Mouse (Mus musculus) intestine, embryonic 14.5 days (tissue): ENCODE results near the gene Pcdh8. TPM values are rescaled to one million over a fixed set of nuclear protein-coding genes. Genes with fewer than 3 reads are reported as not detected.

Source experiments
- ATAC-seq: fragments of 200-750 bp; cut with Nextera tagmentation; replicated peaks from 2 replicates; pipeline ENCODE4 v1.8.0; 2017; ENCODE audit warnings: low read depth, moderate number of reproducible peaks, moderate TSS enrichment, moderate library complexity; ENCODE audit not compliant: low FRiP score, low TSS enrichment
- DNase-seq: peaks from one replicate; pipeline ENCODE4 v3.0.0-alpha.2; 2018; ENCODE audit warnings: low spot score
- H3K27ac ChIP-seq: fragments of 300-500 bp; sonication (generic); 2 replicates; pipeline ENCODE4 v1.5.1; 2014; ENCODE audit warnings: low read depth, mild to moderate bottlenecking, control low read depth
- H3K27me3 ChIP-seq: fragments of 300-500 bp; sonication (generic); replicated peaks from 2 replicates; pipeline ENCODE4 v1.6.1; 2014; ENCODE audit warnings: low read length, control low read depth; ENCODE audit not compliant: control insufficient read depth, insufficient read depth
- H3K36me3 ChIP-seq: fragments of 300-500 bp; sonication (generic); 2 replicates; pipeline ENCODE4 v1.6.1; 2014; ENCODE audit warnings: low read length, control low read depth; ENCODE audit not compliant: control insufficient read depth, insufficient read depth
- H3K4me1 ChIP-seq: fragments of 300-500 bp; sonication (generic); replicated peaks from 2 replicates; pipeline ENCODE4 v1.6.1; 2014; ENCODE audit warnings: low read length, control low read depth, mixed read lengths; ENCODE audit not compliant: control insufficient read depth, insufficient read depth
- H3K4me2 ChIP-seq: fragments of 300-500 bp; sonication (generic); 2 replicates; pipeline ENCODE4 v1.6.1; 2014; ENCODE audit warnings: low read length
- H3K4me3 ChIP-seq: fragments of 300-500 bp; sonication (generic); 2 replicates; pipeline ENCODE4 v1.5.1; 2014; ENCODE audit warnings: low read depth, low read length, control low read depth, mixed read lengths
- H3K9ac ChIP-seq: fragments of 300-500 bp; sonication (generic); 2 replicates; pipeline ENCODE4 v1.6.1; 2014; ENCODE audit warnings: mild to moderate bottlenecking, low read length
- H3K9me3 ChIP-seq: fragments of 300-500 bp; sonication (generic); 2 replicates; pipeline ENCODE4 v1.6.1; 2016; ENCODE audit warnings: low read length, control low read depth; ENCODE audit not compliant: control insufficient read depth
- WGBS: fragments of 180-500 bp; shearing (Covaris S2); extraction: QIAGEN DNeasy Blood & Tissue Kit; methylation state at CpG from one replicate; pipeline ENCODE4 v1.1.7; 2014; 5-methylcytosine and 5-hydroxymethylcytosine counted together
- polyA plus RNA-seq: library from polyadenylated mRNA; unstranded; fragments of >200 nt; fragmentation: Nextera tagmentation; extraction: Ambion mirVana; gene quantifications from 2 replicates; pipeline ENCODE4 v1.2.1, GENCODE M21; 2014

Pcdh8 gene
- polyA plus RNA-seq: 0.19 and 0.31 TPM in 2 replicates

DNA sequence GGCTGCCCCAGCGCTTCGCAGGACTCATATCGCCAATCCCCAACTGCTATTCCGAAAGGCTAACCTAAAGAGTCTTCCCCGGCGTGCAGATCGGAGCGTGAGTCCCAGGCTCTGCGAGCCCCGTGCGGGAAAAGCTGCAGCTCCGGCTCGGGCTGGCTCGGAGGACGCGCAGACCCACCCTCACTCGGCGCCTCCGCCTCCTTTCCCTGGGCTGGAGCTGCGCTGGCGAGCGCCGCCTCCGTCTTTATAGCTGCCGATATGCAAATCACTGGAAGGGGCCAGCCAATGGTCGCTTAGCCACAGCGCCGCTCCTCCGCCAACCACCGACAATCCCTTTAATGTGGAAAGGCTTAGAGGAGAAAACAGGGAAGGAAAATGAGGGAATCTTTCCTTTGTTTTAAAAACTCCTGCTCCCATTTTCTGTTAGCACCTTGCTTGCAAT lies at the start of gene Pcdh8:
Gene Pcdh8 (minus strand): TSS at position 219 of the 442 bp plus-strand sequence.
- Histone ChIP-seq H3K9me3 (no peaks in the 10 kb centered on the region), H3K4me1 (peaks cover 8% of the 10 kb centered on the region; the same call in 1 of the 2 replicates), H3K27ac (no peak within 1 kb of the TSS), H3K36me3 (no peaks in the 10 kb centered on the region), H3K4me2 (peak within 1 kb of the TSS; percentile 78), H3K27me3 (peaks cover 95% of the 10 kb centered on the region), H3K9ac (0 out of 2 replicates have a peak within 1 kb of the TSS, but pooled peaks have one; percentile 10), H3K4me3 (peak within 1 kb of the TSS; percentile 38)
- peak; percentile 94 for ATAC-seq
- DNase-seq: peak; percentile 87
- WGBS: under 1% methylated on average over 30 of the region's 30 CpGs

DNA sequence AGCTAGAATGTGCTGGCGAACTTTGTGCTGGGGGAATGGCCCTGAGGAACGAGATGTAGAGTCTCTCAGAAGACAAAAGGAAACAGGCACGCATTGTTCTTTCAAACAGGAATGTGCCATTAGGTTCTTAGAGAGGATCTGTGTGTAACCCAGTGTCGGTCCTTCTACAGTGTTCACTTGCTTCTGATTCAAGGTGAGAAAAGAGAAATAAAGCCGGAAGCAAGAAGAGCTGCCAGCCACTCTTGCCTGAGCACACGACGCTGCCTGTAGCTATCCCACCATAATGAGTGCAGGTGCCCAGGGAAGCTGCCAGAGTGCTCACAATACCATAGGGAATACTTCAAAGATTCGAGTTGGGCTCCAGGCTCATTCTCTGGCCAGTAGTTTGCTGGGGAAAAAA lies 43.6 kb upstream of the Pcdh8 start:
- Histone ChIP-seq H3K4me3 (no peak overlapping the region), H3K9ac (no peak overlapping the region), H3K27ac (no peak overlapping the region), H3K27me3 (no peaks in the 10 kb centered on the region), H3K4me1 (peaks cover 3% of the 10 kb centered on the region; the same call in 1 of the 2 replicates), H3K9me3 (no peaks in the 10 kb centered on the region), H3K4me2 (no peak overlapping the region), H3K36me3 (no peaks in the 10 kb centered on the region)
- ATAC-seq (no peak), DNase-seq (no peak)
- WGBS: 57% methylated on average over 8 of the region's 8 CpGs

- Histone ChIP-seq H3K36me3 (no peaks in the 10 kb centered on the region), H3K4me2 (no peak overlapping the region), H3K27me3 (no peaks in the 10 kb centered on the region), H3K4me3 (no peak overlapping the region), H3K9me3 (no peaks in the 10 kb centered on the region), H3K27ac (no peak overlapping the region), H3K4me1 (peaks cover 3% of the 10 kb centered on the region; the same call in 1 of the 2 replicates), H3K9ac (no peak overlapping the region)
- no peak for DNase-seq
- WGBS: 26% methylated on average over 1 of the region's 1 CpGs
- no peak for ATAC-seq
Observed at GRCm38 (mm10) chr14:79814084-79814483, 43.0 kb upstream of the Pcdh8 start.

DNA sequence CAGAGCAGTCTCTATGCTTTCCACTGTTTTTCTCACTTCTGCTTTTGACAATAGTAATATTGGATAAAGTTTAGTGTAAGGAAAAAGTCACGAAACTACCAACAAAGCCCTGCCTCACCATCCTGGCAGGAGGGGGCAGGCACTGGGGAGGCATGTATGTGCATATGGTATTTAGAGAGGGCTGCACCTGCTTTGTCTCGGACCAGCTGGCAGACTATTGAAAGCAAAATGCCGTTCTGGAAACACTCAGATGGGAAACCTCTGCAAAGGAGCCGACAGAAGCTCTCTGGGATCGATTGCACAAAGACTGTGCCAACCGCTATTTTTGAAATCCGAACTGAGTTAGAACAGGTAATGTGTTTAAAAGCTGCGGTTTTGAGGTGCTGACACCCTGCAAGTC lies 22.1 kb upstream of the Pcdh8 start:
- H3K9me3 ChIP-seq: no peaks in the 10 kb centered on the region
- no peak overlapping the region for H3K9ac ChIP-seq
- ATAC-seq (no peak), DNase-seq (no peak)
- H3K27me3 ChIP-seq: no peaks in the 10 kb centered on the region
- H3K4me3 ChIP-seq: no peak overlapping the region
- H3K4me1 ChIP-seq: no peaks in the 10 kb centered on the region
- no peak overlapping the region for H3K27ac ChIP-seq
- no peak overlapping the region for H3K4me2 ChIP-seq
- H3K36me3 ChIP-seq: no peaks in the 10 kb centered on the region
- WGBS: 81% methylated on average over 8 of the region's 8 CpGs

DNA sequence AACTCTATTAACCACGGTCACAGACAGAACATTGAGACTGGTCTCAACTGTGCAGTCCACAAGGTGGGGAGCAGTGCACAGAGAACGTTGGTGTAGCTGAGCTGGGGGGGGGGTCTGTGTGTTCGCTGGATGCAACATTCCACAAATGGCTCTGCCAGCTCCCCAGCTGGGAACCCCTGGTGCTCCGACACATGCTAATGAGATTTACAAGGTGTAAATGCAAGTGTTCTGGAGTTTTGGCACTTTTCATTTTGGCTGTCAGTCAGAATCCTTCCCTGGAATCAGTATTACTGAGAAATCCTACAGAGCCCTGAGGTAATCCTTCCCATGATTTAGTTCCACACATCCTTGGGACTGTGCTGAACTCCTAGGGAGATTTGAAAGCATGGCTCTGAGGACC lies 18.4 kb upstream of the Pcdh8 start:
- no peak for ATAC-seq
- WGBS: 31% methylated on average over 4 of the region's 4 CpGs

GRCm38 (mm10) chr14:79788656-79789204 lies 17.6 kb upstream of the Pcdh8 start:
- Histone ChIP-seq H3K9ac (no peak overlapping the region), H3K27me3 (no peaks in the 10 kb centered on the region), H3K4me3 (no peak overlapping the region), H3K36me3 (no peaks in the 10 kb centered on the region), H3K9me3 (no peaks in the 10 kb centered on the region), H3K27ac (no peak overlapping the region), H3K4me1 (no peaks in the 10 kb centered on the region), H3K4me2 (no peak overlapping the region)
- DNase-seq (no peak), ATAC-seq (no peak)
- WGBS: 60% methylated on average over 2 of the region's 2 CpGs

More for the DNA sequence above, 18.4 kb upstream of the Pcdh8 start:
- no peak for DNase-seq
- H3K9ac ChIP-seq: no peak overlapping the region
- H3K4me3 ChIP-seq: no peak overlapping the region
- no peaks in the 10 kb centered on the region for H3K9me3 ChIP-seq
- H3K27ac ChIP-seq: no peak overlapping the region
- no peaks in the 10 kb centered on the region for H3K4me1 ChIP-seq
- no peaks in the 10 kb centered on the region for H3K27me3 ChIP-seq
- no peaks in the 10 kb centered on the region for H3K36me3 ChIP-seq
- H3K4me2 ChIP-seq: no peak overlapping the region

GRCm38 (mm10) chr14:79787918-79788317 lies 16.8 kb upstream of the Pcdh8 start:
- H3K27me3 ChIP-seq: no peaks in the 10 kb centered on the region
- no peak overlapping the region for H3K27ac ChIP-seq
- DNase-seq: no peak
- 81% methylated on average over 6 of the region's 6 CpGs for WGBS
- H3K4me3 ChIP-seq: no peak overlapping the region
- H3K36me3 ChIP-seq: no peaks in the 10 kb centered on the region
- no peak for ATAC-seq
- H3K9ac ChIP-seq: no peak overlapping the region
- no peaks in the 10 kb centered on the region for H3K4me1 ChIP-seq
- H3K4me2 ChIP-seq: no peak overlapping the region
- H3K9me3 ChIP-seq: no peaks in the 10 kb centered on the region

- no peak overlapping the region for H3K4me3 ChIP-seq
- WGBS: 20% methylated on average over 4 of the region's 4 CpGs
- no peak overlapping the region for H3K4me2 ChIP-seq
- ATAC-seq (no peak), DNase-seq (peak; percentile 64)
- H3K4me1 ChIP-seq: no peaks in the 10 kb centered on the region
- no peaks in the 10 kb centered on the region for H3K9me3 ChIP-seq
- H3K9ac ChIP-seq: no peak overlapping the region
- no peak overlapping the region for H3K27ac ChIP-seq
- no peaks in the 10 kb centered on the region for H3K27me3 ChIP-seq
- no peaks in the 10 kb centered on the region for H3K36me3 ChIP-seq
Observed at GRCm38 (mm10) chr14:79785400-79785799, 14.3 kb upstream of the Pcdh8 start.

DNA sequence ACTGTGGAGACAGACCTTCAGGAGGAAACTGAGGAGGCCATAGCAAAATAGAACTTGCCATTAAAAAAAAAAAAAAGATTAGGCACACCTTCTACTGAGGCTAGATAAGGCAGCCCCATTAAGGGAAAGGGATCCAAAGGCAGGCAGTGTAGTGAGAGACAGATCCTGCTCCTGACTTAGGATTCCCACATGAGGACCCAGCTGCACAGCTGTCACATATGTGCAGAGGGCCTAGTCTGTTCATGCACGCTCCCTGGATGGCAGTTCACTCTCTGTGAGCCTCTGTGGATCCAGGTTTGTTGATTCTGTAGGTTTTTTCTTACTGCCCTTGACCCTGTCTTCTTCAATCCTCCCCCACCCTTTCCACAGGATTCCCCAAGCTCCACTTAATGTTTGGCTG lies 9.8 kb upstream of the Pcdh8 start:
- Histone ChIP-seq H3K9ac (no peak overlapping the region), H3K27ac (no peak overlapping the region), H3K27me3 (peaks cover 13% of the 10 kb centered on the region), H3K4me3 (no peak overlapping the region), H3K9me3 (no peaks in the 10 kb centered on the region), H3K36me3 (no peaks in the 10 kb centered on the region), H3K4me1 (no peaks in the 10 kb centered on the region), H3K4me2 (no peak overlapping the region)
- DNase-seq: no peak
- no peak for ATAC-seq
- 67% methylated on average over 1 of the region's 1 CpGs for WGBS
